Mouse (Mus musculus): ENCODE results near the gene Arhgap8. TPM values are rescaled to one million over a fixed set of nuclear protein-coding genes. Genes with fewer than 3 reads are reported as not detected.

Arhgap8 gene
- polyA plus RNA-seq, 1 experiment from 2014 or later: 4.9 TPM

GRCm38 (mm10) chr15:84736346-84736993 is 16.6 kb downstream of the Arhgap8 start:
- DNase-seq (ENCODE audit: low spot score): no peak
- Histone ChIP-seq H3K9me3 (ENCODE audit: control insufficient read depth, low read length) (no peaks in the 10 kb centered on the region), H3K4me1 (ENCODE audit: control insufficient read depth, insufficient read depth, low read length) (peaks cover 4% of the 10 kb centered on the region; the same call in 1 of the 2 replicates), H3K36me3 (ENCODE audit: control insufficient read depth, insufficient read depth, low read length) (no peaks in the 10 kb centered on the region), H3K9ac (ENCODE audit: low read length) (no peak overlapping the region), H3K4me3 (ENCODE audit: low read depth, low read length) (no peak overlapping the region), H3K4me2 (ENCODE audit: low read depth) (no peak overlapping the region), H3K27me3 (ENCODE audit: control insufficient read depth, insufficient read depth, low read length) (no peaks in the 10 kb centered on the region), H3K27ac (ENCODE audit: low read depth, low read length) (no peak overlapping the region)
- ATAC-seq (ENCODE audit: insufficient read depth, low FRiP score, low TSS enrichment): no peak; the same call in 1 of the 2 replicates
- WGBS: 65% methylated on average over 11 of the region's 11 CpGs

- H3K4me2 ChIP-seq (ENCODE audit: low read depth): no peak overlapping the region
Observed at GRCm38 (mm10) chr15:84736994-84737346, 17.1 kb downstream of the Arhgap8 start.

GRCm38 (mm10) chr15:84738246-84738645 is 18.4 kb downstream of the Arhgap8 start:
- H3K9ac ChIP-seq (ENCODE audit: low read length): no peak overlapping the region
- no peaks in the 10 kb centered on the region for H3K27me3 ChIP-seq (ENCODE audit: control insufficient read depth, insufficient read depth, low read length)
- 92% methylated on average over 7 of the region's 7 CpGs for WGBS
- H3K9me3 ChIP-seq (ENCODE audit: control insufficient read depth, low read length): no peaks in the 10 kb centered on the region
- no peak overlapping the region for H3K4me2 ChIP-seq (ENCODE audit: low read depth)
- no peaks in the 10 kb centered on the region for H3K36me3 ChIP-seq (ENCODE audit: control insufficient read depth, insufficient read depth, low read length)
- no peak overlapping the region for H3K4me3 ChIP-seq (ENCODE audit: low read depth, low read length)
- no peak overlapping the region for H3K27ac ChIP-seq (ENCODE audit: low read depth, low read length)
- DNase-seq (ENCODE audit: low spot score) (no peak), ATAC-seq (ENCODE audit: insufficient read depth, low FRiP score, low TSS enrichment) (no peak)
- no peaks in the 10 kb centered on the region for H3K4me1 ChIP-seq (ENCODE audit: control insufficient read depth, insufficient read depth, low read length)

More at GRCm38 (mm10) chr15:84736994-84737346, 17.1 kb downstream of the Arhgap8 start:
- no peak for ATAC-seq (ENCODE audit: insufficient read depth, low FRiP score, low TSS enrichment)
- Histone ChIP-seq H3K9me3 (ENCODE audit: control insufficient read depth, low read length) (no peaks in the 10 kb centered on the region), H3K9ac (ENCODE audit: low read length) (no peak overlapping the region), H3K27ac (ENCODE audit: low read depth, low read length) (no peak overlapping the region), H3K27me3 (ENCODE audit: control insufficient read depth, insufficient read depth, low read length) (no peaks in the 10 kb centered on the region), H3K36me3 (ENCODE audit: control insufficient read depth, insufficient read depth, low read length) (no peaks in the 10 kb centered on the region), H3K4me3 (ENCODE audit: low read depth, low read length) (no peak overlapping the region), H3K4me1 (ENCODE audit: control insufficient read depth, insufficient read depth, low read length) (peaks cover 4% of the 10 kb centered on the region; the same call in 1 of the 2 replicates)
- DNase-seq (ENCODE audit: low spot score): no peak
- 52% methylated on average over 2 of the region's 4 CpGs for WGBS

GRCm38 (mm10) chr15:84741573-84741972 is 21.7 kb downstream of the Arhgap8 start:
- no peaks in the 10 kb centered on the region for H3K9me3 ChIP-seq (ENCODE audit: control insufficient read depth, low read length)
- H3K9ac ChIP-seq (ENCODE audit: low read length): no peak overlapping the region
- no peaks in the 10 kb centered on the region for H3K36me3 ChIP-seq (ENCODE audit: control insufficient read depth, insufficient read depth, low read length)
- 79% methylated on average over 3 of the region's 3 CpGs for WGBS
- no peak for ATAC-seq (ENCODE audit: insufficient read depth, low FRiP score, low TSS enrichment)
- H3K27me3 ChIP-seq (ENCODE audit: control insufficient read depth, insufficient read depth, low read length): no peaks in the 10 kb centered on the region
- no peak for DNase-seq (ENCODE audit: low spot score)
- H3K4me3 ChIP-seq (ENCODE audit: low read depth, low read length): no peak overlapping the region
- H3K4me2 ChIP-seq (ENCODE audit: low read depth): no peak overlapping the region
- no peaks in the 10 kb centered on the region for H3K4me1 ChIP-seq (ENCODE audit: control insufficient read depth, insufficient read depth, low read length)
- H3K27ac ChIP-seq (ENCODE audit: low read depth, low read length): no peak overlapping the region

GRCm38 (mm10) chr15:84743347-84743746 is 23.5 kb downstream of the Arhgap8 start:
- Histone ChIP-seq H3K27me3 (ENCODE audit: control insufficient read depth, insufficient read depth, low read length) (no peaks in the 10 kb centered on the region), H3K36me3 (ENCODE audit: control insufficient read depth, insufficient read depth, low read length) (no peaks in the 10 kb centered on the region), H3K9ac (ENCODE audit: low read length) (no peak overlapping the region), H3K27ac (ENCODE audit: low read depth, low read length) (no peak overlapping the region), H3K4me3 (ENCODE audit: low read depth, low read length) (no peak overlapping the region), H3K9me3 (ENCODE audit: control insufficient read depth, low read length) (no peaks in the 10 kb centered on the region), H3K4me1 (ENCODE audit: control insufficient read depth, insufficient read depth, low read length) (no peaks in the 10 kb centered on the region), H3K4me2 (ENCODE audit: low read depth) (no peak overlapping the region)
- DNase-seq (ENCODE audit: low spot score) (no peak), ATAC-seq (ENCODE audit: insufficient read depth, low FRiP score, low TSS enrichment) (no peak)
- WGBS: 14% methylated on average over 3 of the region's 3 CpGs

- Histone ChIP-seq H3K27ac (ENCODE audit: low read depth, low read length) (no peak overlapping the region), H3K36me3 (ENCODE audit: control insufficient read depth, insufficient read depth, low read length) (no peaks in the 10 kb centered on the region), H3K4me1 (ENCODE audit: control insufficient read depth, insufficient read depth, low read length) (no peaks in the 10 kb centered on the region), H3K4me3 (ENCODE audit: low read depth, low read length) (no peak overlapping the region), H3K27me3 (ENCODE audit: control insufficient read depth, insufficient read depth, low read length) (no peaks in the 10 kb centered on the region), H3K9ac (ENCODE audit: low read length) (no peak overlapping the region), H3K4me2 (ENCODE audit: low read depth) (no peak overlapping the region), H3K9me3 (ENCODE audit: control insufficient read depth, low read length) (no peaks in the 10 kb centered on the region)
- ATAC-seq (ENCODE audit: insufficient read depth, low FRiP score, low TSS enrichment): no peak
- 17% methylated on average over 2 of the region's 2 CpGs for WGBS
- no peak for DNase-seq (ENCODE audit: low spot score)
Observed at GRCm38 (mm10) chr15:84744308-84744707, 24.5 kb downstream of the Arhgap8 start.

GRCm38 (mm10) chr15:84745831-84746230 is 26.0 kb downstream of the Arhgap8 start:
- no peaks in the 10 kb centered on the region for H3K36me3 ChIP-seq (ENCODE audit: control insufficient read depth, insufficient read depth, low read length)
- ATAC-seq (ENCODE audit: insufficient read depth, low FRiP score, low TSS enrichment) (no peak), DNase-seq (ENCODE audit: low spot score) (no peak)
- H3K27me3 ChIP-seq (ENCODE audit: control insufficient read depth, insufficient read depth, low read length): no peaks in the 10 kb centered on the region
- no peak overlapping the region for H3K9ac ChIP-seq (ENCODE audit: low read length)
- 85% methylated on average over 4 of the region's 4 CpGs for WGBS
- no peaks in the 10 kb centered on the region for H3K9me3 ChIP-seq (ENCODE audit: control insufficient read depth, low read length)
- H3K4me2 ChIP-seq (ENCODE audit: low read depth): no peak overlapping the region
- H3K4me1 ChIP-seq (ENCODE audit: control insufficient read depth, insufficient read depth, low read length): no peaks in the 10 kb centered on the region
- no peak overlapping the region for H3K4me3 ChIP-seq (ENCODE audit: low read depth, low read length)
- H3K27ac ChIP-seq (ENCODE audit: low read depth, low read length): no peak overlapping the region

- Histone ChIP-seq H3K9ac (ENCODE audit: low read length) (no peak overlapping the region), H3K4me1 (ENCODE audit: control insufficient read depth, insufficient read depth, low read length) (peaks cover 12% of the 10 kb centered on the region), H3K4me3 (ENCODE audit: low read depth, low read length) (no peak overlapping the region), H3K9me3 (ENCODE audit: control insufficient read depth, low read length) (no peaks in the 10 kb centered on the region), H3K27ac (ENCODE audit: low read depth, low read length) (no peak overlapping the region), H3K27me3 (ENCODE audit: control insufficient read depth, insufficient read depth, low read length) (peaks cover 3% of the 10 kb centered on the region; the same call in 1 of the 2 replicates), H3K36me3 (ENCODE audit: control insufficient read depth, insufficient read depth, low read length) (no peaks in the 10 kb centered on the region), H3K4me2 (ENCODE audit: low read depth) (no peak overlapping the region)
- 15% methylated on average over 3 of the region's 3 CpGs for WGBS
- DNase-seq (ENCODE audit: low spot score) (peak; percentile 86), ATAC-seq (ENCODE audit: insufficient read depth, low FRiP score, low TSS enrichment) (peak; percentile 41; the same call in 1 of the 2 replicates)
Observed at GRCm38 (mm10) chr15:84754987-84755386, 35.1 kb downstream of the Arhgap8 start.

- peak; percentile 50; the same call in 1 of the 2 replicates for ATAC-seq (ENCODE audit: insufficient read depth, low FRiP score, low TSS enrichment)
- under 1% methylated on average over 22 of the region's 22 CpGs for WGBS
- Histone ChIP-seq H3K27ac (ENCODE audit: low read depth, low read length) (no peak overlapping the region), H3K4me3 (ENCODE audit: low read depth, low read length) (peak overlapping the region; percentile 28), H3K4me1 (ENCODE audit: control insufficient read depth, insufficient read depth, low read length) (peaks cover 12% of the 10 kb centered on the region), H3K36me3 (ENCODE audit: control insufficient read depth, insufficient read depth, low read length) (no peaks in the 10 kb centered on the region), H3K4me2 (ENCODE audit: low read depth) (peak overlapping the region; percentile 54), H3K27me3 (ENCODE audit: control insufficient read depth, insufficient read depth, low read length) (peaks cover 3% of the 10 kb centered on the region; the same call in 1 of the 2 replicates), H3K9ac (ENCODE audit: low read length) (peak overlapping the region; percentile 49), H3K9me3 (ENCODE audit: control insufficient read depth, low read length) (no peaks in the 10 kb centered on the region)
- DNase-seq (ENCODE audit: low spot score): peak; percentile 57
Observed at GRCm38 (mm10) chr15:84756426-84756825, 36.6 kb downstream of the Arhgap8 start.

All from neural tube, embryonic 11.5 days (tissue).